Mouse (Mus musculus) WW6 (cell line): ENCODE measurements around the gene Slc39a10.
A peak's percentile ranks its signal among the peaks of the same experiment; 100 is the strongest.

ENCODE experiments used
- DNase-seq: peaks from one replicate; pipeline ENCODE4 v3.0.0-alpha.2; 2013; ENCODE audit warnings: low read depth, low spot score

Gene Slc39a10

DNA sequence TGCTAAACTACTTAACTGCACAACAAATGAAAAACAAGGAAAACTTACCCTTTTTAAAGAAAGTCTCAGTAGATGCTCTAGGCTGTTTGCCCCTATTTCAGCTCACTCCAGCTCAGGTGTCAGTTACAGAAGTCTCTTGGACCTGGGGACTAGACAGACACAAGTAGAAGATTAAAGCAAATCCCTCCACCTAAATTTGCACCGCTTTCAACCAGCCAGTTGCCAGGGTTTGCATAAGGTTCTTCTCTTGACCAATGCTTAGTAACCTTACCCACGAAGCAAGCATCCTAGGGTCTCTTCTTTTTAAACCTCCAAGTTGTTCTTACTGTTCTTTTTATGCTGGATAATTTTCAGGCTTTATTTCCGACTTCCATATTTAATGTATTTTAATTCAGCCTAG, at the start of gene Slc39a10:
Gene Slc39a10, minus strand, starts transcription at position 101 of the 400 bp plus-strand sequence.
- DNase-seq = no peak

DNA sequence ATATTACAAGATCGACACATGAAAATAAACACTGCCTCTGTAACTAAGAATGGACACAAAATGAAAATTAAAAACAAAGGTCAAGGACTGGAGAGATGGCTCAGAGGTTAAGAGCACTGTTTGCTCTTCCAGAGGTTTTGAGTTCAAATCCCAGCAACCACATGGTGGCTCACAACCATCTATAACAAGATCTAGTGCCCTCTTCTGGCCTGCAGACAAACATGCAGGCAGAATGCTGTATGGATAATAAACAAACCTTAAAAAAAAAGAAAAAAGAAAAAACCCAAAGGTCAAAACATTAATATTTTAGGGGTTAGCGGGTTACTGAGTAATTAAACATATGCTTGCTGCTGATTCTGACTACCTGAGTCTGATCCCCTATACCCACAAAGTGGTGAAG, 46.6 kb upstream of the Slc39a10 start:
- DNase-seq = no peak

DNA sequence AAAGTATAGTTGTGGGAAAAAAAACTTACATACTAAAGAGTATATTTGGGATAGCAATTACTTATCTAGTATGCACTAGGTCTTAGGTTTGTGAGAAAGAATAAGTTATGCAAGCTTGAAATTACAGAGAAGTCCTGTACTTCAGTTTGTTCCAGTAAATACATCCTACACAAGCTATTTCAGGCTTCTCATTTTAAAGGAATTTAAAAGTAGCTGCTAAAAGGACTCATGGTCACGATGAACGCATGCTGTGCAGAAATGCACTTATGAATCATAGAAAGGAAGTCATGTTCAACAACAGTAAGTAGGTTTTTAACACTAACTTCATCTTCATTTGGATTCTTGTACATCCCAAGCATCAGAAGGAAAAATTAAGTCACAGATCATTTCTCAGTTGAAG, 45.0 kb upstream of the Slc39a10 start:
- DNase-seq = no peak

DNA sequence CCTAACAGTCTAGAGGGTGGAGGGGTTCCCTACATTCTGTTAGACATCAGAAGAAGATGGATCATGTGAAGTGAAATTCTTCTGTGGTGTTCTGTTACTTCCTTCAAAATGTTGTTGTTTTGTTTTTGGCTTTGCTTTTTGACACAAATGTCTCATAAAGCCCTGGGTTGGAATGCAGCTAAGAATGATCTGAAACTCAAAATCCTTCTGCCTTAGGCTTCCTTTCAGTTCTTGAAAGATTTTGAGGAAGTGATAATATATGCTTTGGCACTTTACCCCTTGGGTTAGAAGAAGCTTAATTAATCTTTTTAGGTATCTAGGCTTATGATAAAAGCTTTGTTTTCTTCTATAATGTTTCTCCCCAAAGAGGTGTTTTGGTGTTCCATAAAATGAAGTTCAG, 34.5 kb upstream of the Slc39a10 start:
- no peak for DNase-seq

DNA sequence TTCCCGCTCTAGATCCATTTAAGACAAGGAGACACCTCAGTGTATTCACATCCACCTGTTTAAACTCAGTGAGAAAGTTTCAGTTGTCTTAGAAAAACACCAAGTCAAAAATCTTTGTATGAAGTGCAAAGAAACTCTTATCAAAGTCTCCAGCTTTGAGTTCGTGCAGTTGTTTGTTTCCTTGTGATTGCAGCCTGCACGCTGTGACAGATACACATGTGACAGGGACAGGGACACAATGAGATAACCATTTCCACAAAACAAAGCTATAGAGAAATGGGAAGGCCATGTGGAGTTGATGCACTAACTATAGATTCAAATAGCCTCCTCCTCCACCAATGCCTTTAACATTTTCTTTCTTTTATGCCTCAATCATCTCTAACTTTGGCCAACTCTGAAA, 33.6 kb upstream of the Slc39a10 start:
- DNase-seq = no peak

DNA sequence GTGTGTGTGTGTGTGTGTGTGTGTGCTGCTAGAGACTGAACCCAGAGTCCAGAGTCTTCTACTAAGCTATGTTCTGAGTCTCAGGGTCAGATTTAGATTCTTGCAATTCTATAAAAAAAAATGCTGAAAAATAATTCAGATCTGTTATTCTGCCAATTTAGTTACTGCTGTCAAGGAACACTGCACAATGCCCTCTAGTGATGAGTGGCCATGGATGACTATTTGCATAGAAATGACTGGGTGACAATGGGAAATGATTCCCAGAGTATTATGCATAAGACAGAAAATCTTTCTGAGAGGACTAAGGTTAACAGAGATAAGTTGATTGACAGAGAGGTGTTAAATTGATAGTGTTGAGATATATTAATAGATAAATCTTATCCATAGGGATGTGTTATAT, 32.3 kb upstream of the Slc39a10 start:
- DNase-seq = no peak

DNA sequence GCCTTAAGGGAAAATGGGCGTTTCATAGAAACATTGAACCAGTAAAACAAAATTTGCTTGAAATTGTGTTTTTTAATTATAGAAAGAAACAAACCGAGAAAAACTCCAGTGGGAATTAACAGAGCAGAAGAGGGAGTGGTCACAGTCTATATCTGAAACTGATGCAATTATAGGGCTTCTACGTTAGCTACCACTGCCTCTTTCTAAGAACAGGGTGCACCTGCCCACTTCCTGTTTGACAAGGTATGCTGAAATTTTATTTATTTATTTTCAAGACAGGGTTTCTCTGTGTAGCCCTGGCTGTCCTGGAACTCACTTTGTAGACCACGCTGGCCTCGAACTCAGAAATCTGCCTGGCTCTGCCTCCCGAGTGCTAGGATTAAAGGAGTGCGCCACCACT, 30.3 kb upstream of the Slc39a10 start:
- DNase-seq = no peak

DNA sequence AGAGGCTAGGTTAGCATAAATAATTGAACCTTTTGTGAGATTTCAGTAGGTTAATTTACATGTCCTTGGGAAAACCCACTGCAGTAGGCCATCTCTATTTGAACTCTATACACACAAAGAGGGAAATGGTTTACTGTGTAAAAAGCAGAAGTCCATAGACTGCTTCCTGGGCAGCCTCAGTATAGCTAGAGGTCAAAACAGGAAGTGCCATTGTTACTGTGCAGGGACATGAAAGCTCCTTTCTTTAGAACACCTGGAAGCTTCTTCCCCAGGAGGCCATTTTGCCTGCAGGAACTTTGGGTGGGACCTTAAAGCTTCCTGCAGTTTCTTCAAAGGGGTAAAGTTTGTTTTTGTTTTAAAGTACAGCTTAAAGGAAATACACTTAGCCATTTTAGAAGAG, 29.0 kb upstream of the Slc39a10 start:
- no peak for DNase-seq

DNA sequence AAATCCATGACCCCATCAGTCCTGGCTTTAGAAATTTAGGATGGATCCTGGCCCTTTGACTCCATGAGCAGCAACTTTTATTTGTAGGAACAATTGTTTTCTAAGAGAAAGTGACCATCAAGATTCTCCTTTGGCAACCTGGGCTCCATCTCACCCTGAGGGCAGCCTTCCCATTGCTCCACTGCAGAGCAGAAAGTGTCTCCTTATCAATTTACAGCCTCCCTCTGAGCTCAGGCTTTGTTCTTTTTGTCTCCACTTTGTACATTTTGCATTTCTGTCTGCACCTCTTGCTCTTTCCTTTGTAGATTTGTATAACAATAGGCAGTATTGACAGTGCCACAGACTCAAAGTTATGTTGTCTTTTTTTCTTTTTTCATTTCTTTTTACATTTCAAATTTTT, 23.6 kb upstream of the Slc39a10 start:
- no peak for DNase-seq

DNA sequence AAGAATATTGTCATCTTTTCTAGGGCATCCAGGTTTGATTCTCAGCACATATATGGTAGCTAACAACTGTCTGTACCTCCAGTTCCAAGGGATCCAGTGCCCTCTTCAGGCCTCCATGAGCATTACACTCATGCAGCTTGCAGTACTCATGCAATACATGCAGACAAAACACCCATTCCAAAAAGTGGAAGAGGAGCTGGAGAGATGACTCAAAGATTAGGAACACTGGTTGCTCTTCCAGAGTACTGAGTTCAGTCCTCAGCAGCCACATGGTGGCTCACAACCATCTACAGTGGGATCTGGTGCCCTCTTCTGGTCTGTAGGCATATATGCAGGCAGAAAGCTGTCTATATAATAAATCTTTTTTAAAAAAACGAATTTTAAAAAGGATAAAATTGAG, 21.7 kb upstream of the Slc39a10 start:
- no peak for DNase-seq

DNA sequence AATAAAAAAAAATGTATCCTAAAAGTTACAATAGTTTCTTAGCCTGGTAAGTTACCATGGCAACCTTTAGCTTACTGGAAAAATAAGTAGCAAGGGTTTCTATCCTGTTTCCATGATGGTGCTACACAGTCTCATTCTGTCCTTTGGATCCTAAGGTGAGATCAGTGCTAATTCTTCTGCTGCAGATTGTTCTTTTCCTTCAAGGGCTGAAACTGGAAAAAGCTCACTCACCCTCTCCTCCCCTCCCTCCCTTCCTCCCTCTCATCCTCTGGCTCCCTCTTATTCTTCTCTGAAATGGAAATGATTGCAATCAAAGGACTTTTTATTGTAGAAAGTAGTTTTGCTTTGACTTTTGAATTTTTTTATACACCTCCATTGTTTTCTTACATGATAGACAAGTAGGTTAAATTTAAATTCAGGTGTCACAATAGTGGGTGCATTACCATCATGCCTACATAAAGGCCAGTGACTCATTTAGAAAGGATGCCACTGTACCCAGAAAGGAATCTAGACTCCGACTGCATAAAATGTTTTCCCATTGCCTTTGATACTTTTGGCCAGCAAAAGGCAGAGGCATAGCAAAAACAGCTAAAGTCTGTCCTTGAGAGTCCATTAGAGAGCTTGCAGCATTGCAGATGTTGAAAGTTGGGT, 20.0 kb upstream of the Slc39a10 start:
- no peak for DNase-seq

DNA sequence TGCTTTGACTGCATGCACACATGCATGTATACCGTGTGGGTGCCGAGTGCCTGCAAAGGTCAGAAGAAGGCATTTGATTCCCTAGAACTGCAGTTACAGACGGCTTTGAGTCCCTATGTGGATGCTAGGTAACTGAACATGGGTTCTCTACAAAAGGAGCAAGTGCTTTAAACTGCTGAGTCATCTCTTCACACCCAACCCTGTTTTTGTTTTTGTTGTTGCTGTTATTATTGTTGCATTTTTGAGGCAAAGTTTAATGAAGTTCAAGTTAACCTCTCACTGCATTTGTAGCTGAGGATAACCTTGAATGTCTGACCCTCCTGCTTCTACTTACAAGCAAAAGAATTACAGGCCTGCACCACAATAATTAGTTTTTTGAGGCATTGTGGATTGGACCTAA, 17.5 kb upstream of the Slc39a10 start:
- DNase-seq = no peak

DNA sequence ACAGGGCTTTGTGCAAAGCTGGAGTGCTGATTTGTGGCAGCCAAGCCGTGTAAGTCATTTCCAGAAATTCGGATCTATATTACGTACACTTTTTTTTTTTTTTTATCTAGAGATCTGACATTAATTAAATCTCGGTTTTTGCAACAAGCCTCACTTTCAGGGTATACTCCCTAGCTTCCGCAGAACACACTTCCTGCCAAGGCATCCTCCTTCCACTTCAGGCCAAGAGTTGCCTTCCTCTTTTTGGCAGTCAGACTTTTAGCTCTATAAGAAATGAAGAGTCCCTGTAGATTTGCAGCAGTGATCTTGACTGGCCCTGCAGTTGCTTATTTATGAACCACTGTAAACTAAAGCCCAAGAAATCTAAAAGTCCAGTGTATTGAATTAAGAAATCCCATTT, 13.1 kb upstream of the Slc39a10 start:
- no peak for DNase-seq

DNA sequence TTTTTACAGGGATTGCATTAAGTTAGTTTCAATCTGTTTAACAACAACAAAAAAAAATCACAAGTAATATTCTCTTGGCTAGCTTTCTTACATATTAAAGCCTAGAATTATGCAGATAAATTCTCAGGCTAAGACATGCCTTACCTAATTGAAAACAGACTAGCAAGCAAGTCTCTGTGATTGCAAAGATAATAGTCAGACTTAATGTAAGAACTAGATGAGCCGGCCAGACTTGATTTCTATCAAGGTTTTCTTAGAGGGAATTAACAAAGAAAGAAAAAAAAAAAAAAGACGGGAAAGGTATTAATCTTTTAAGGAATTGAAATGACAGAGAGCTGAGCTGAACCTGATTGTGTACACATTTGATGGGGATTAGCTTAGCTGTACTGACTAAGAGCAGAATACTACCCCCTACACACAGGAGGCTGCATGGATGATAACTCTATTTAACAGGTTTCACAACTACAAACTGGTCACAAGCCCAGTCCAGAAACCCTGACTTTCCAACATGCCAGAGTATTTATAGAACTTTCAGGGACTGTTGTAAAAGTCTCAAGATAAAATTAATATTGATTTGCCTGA, 9.5 kb upstream of the Slc39a10 start:
- no peak for DNase-seq

DNA sequence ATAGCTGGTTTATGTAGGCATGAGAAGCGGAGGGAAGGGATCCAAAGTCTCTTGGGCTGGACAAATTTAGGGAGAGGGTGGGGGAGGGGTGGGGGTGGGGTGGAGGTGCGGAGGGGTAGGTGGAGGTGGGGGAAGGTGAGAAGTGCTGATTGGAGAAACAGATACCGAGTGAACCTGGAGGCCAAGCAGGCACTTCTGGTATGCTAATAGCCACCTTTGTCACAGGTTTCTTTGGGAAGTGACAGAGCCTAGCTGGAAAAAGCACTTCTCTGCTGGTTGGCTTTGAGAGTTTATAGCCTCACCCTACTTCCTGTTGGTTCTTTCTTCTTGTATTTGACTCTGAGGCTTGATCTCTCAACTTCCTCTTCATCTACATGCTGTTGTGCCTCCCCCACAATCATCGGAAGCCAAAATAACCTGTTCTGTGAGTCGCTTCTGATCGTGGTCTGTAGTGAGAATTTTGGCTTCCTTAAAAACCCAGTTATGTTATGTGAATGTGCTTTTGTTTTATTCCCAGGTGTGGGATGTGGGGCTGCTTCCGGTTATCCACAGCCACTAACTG, 1.7 kb upstream of the Slc39a10 start:
- DNase-seq = peak; percentile 16

DNA sequence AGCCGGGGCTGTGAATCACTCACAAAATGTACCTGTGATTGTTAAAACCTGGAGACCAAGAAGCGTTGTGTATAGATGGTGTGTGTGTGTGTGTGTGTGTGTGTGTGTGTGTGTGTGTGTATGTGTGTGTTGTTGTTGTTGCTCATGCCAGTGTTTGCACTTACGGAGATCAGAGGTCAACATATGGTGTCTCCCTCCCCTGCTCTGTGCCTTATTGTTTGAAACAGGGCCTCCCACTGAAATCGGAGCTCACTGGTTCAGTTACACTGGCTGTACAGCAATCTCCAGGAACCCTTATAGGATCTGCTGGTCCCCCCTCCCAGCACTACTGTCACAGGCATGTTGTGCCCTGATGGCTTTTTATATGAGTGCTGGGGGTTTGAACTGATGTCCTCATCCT, 3.9 kb downstream of the Slc39a10 start:
- no peak for DNase-seq

DNA sequence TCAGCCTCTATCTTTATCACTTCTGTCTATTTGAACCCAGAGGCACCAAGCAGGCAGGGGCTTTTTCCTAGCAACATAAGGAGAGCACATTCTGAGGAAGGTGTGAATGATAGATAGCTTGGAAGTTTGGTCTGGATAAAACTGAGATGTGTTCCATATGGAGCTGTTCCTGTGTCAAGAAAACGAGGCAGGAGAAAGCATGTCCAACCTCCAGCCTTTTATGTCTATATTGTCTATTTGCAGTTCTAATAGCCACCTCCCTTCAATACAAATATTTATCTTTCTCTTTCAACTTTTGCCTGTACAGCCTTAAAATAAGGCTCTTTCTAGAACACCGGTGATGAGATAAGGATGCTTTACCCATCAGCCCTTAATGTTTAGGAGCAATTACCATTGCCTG, 4.3 kb downstream of the Slc39a10 start:
- no peak for DNase-seq

DNA sequence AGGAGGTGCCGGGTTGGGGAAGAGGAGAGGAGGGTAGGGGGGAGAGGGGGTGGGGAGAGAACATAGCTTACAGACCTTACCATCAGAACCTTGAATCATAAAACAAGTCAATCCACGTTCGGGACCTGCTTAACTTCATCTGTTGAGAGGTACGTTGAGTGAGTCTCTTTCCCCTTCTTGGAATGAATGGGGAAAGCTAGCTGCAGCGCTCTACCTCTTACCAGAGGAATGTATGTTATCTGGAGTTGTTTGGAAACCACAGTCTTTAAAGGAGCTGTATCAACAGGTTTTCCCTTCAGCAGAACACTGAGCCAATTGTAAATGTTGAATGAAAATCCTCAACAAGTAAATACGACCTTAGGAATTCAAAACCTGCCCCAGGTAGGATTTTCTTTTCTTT, 4.7 kb downstream of the Slc39a10 start:
- DNase-seq = no peak

DNA sequence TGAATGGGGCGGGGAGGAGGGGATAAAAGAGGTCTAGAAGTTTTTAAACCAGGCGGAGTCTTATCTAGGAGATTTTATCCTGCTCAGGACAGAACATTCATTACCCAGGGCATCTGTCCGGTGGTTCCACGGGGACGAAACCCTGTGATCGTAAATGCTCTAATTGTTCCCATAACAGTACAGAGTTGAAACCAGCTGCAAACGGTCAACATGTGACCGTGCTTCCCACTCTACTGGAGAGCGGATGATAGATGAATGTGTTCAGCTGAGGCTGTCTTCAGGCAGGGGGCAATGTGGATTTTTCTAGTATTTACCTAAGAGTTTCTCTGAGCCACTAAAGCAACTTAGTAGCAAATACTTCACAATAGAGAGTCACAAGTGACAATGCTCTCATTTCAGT, 6.6 kb downstream of the Slc39a10 start:
- no peak for DNase-seq

DNA sequence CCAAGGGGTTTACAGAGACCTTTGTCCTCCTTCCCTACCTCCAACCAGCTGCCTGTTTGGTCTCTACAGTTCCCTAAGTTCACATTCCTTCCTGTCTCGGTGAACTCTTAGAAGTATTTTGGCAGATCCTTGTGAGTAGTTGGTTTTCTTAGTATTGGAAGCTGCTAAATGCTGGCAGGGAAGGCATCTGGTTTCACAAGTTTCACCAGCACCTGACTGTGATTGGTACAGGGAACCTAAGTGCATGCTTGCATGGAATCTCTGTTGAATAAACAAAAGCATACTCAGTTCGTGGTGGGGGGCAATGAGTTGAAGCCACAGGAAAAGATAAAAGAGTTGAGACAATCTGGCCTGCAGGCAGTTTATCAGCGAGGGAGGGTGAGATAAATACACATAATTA, 7.4 kb downstream of the Slc39a10 start:
- no peak for DNase-seq

DNA sequence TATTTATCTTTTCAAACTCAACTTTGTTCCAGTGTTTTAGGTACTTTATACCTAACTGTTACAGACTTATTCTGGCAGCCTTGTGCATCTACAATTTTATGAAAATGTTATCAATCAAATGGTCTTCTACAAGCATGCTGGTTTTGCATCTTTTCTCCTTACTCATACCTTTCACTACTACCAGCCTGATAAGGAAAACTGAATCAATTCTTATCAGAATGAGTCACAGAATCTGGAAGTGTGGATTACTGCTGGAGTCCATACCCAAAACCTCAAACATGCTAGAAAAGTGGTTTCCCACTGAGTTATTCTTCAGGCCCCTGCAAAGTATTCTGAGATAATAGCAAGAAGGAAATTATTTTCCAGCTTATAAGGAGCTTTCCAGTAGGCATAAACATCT, 12.7 kb downstream of the Slc39a10 start:
- DNase-seq = no peak

DNA sequence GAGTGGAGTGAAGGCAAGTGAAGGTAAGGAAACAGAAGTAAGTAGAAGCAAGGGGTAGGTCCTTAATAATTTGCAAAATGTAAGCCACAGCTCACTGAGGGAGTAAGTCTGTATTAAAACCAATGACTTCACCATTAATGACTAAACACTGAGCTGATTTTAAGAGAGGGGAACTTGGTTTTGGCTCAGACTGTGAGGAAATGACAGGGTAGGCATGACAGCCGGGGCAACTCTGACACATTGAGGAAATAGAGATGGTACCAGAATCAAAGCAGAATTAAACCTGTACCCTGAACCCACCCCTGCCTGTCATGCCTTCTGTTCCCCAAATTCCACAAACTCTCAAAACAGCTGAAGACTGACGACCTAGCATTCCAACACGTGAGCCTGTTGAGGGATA, 18.9 kb downstream of the Slc39a10 start:
- DNase-seq = no peak

DNA sequence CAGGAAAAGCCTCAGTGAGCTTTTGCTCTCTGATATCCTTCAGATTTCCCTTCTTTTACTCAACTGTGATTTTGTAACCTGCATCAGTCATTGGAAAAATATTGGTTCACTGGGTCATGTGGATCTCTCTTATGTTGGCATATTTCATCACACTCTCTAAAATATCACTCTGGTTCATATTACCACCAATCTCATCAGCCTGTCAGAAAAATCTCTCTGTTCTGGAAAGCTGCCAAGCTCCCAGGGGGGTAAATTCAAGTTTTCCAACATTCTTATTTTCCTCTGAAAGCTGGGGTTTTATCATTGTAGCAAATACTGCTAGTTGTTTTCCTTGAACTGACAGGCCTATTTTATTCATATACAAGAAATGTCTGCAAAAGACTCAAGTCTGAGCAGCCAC, 22.9 kb downstream of the Slc39a10 start:
- DNase-seq = no peak
